Mouse (Mus musculus) limb, embryonic 14.5 days (tissue): ENCODE results near the gene Rad51b. TPM values are rescaled to one million over a fixed set of nuclear protein-coding genes. Genes with fewer than 3 reads are reported as not detected.
A peak's percentile ranks its signal among the peaks of the same experiment; 100 is the strongest.

Experiments used
- ATAC-seq: fragments of 200-750 bp; cut with Nextera tagmentation; 2 replicates; pipeline ENCODE4 v1.8.0; 2017; ENCODE audit warnings: low read depth, moderate number of reproducible peaks, moderate TSS enrichment; ENCODE audit not compliant: low FRiP score
- DNase-seq: peaks from one replicate; pipeline ENCODE4 v3.0.0-alpha.2; 2015; ENCODE audit warnings: low spot score
- H3K27ac ChIP-seq: fragments of 300-500 bp; sonication (generic); replicated peaks from 2 replicates; pipeline ENCODE4 v1.5.1; 2014; ENCODE audit warnings: low read depth, mild to moderate bottlenecking, low read length, moderate library complexity, mixed read lengths
- H3K27me3 ChIP-seq: fragments of 300-500 bp; sonication (generic); 2 replicates; pipeline ENCODE4 v1.6.1; 2014; ENCODE audit warnings: low read length, mixed read lengths; ENCODE audit not compliant: control insufficient read depth, insufficient read depth
- H3K36me3 ChIP-seq: fragments of 300-500 bp; sonication (generic); 2 replicates; pipeline ENCODE4 v1.6.1; 2014; ENCODE audit warnings: mild to moderate bottlenecking, low read length, moderate library complexity, mixed read lengths; ENCODE audit not compliant: control insufficient read depth, insufficient read depth
- H3K4me1 ChIP-seq: fragments of 300-500 bp; sonication (generic); 2 replicates; pipeline ENCODE4 v1.6.1; 2014; ENCODE audit warnings: antibody characterized with exemption, low read length, mixed read lengths; ENCODE audit not compliant: control insufficient read depth, insufficient read depth
- H3K4me2 ChIP-seq: fragments of 300-500 bp; sonication (generic); replicated peaks from 2 replicates; pipeline ENCODE4 v1.6.1; 2014; ENCODE audit warnings: low read depth, mild to moderate bottlenecking, low read length, moderate library complexity; ENCODE audit not compliant: severe bottlenecking
- H3K4me3 ChIP-seq: fragments of 300-500 bp; sonication (generic); replicated peaks from 2 replicates; pipeline ENCODE4 v1.5.1; 2014; ENCODE audit warnings: low read length
- H3K9ac ChIP-seq: fragments of 300-500 bp; sonication (generic); 2 replicates; pipeline ENCODE4 v1.6.1; 2014; ENCODE audit warnings: mild to moderate bottlenecking, low read depth, low read length, moderate library complexity; ENCODE audit not compliant: severe bottlenecking
- H3K9me3 ChIP-seq: fragments of 300-500 bp; sonication (generic); 2 replicates; pipeline ENCODE4 v1.6.1; 2016; ENCODE audit warnings: low read length; ENCODE audit not compliant: control insufficient read depth
- POLR2A ChIP-seq: fragments of 200-500 bp; IDR thresholded peaks from 2 replicates; pipeline ENCODE4 v1.8.0; 2012; ENCODE audit warnings: inconsistent platforms, mild to moderate bottlenecking, moderate library complexity, borderline replicate concordance; ENCODE audit not compliant: insufficient read depth, insufficient read length; ENCODE audit errors: extremely low read depth
- WGBS: fragments of 180-500 bp; shearing (Covaris S2); extraction: QIAGEN DNeasy Blood & Tissue Kit; methylation state at CpG from one replicate; pipeline ENCODE4 v1.1.7; 2014; 5-methylcytosine and 5-hydroxymethylcytosine counted together
- polyA plus RNA-seq, 2 experiments: library from polyadenylated mRNA; depleted of rRNA in 1 of 2; stranded (reverse) in 1 of 2; unstranded in 1 of 2; fragments of >200 nt; fragmentation: Nextera tagmentation in 1 of 2; extraction: Ambion mirVana in 1 of 2; gene quantifications; 2 replicates each; pipeline versions ENCODE4 v1.2.1 to v1.2.3; 2012 to 2014

The Rad51b gene
- polyA plus RNA-seq, 2 experiments: 3.2 to 5.7 TPM

- Histone ChIP-seq H3K4me2 (no peak overlapping the region), H3K27me3 (no peaks in the 10 kb centered on the region), H3K4me3 (no peak overlapping the region), H3K9ac (no peak overlapping the region), H3K4me1 (peaks cover 4% of the 10 kb centered on the region; the same call in 1 of the 2 replicates), H3K27ac (no peak overlapping the region), H3K9me3 (no peaks in the 10 kb centered on the region), H3K36me3 (no peaks in the 10 kb centered on the region)
- ATAC-seq: no peak
- no peak for DNase-seq
- TF ChIP-seq POLR2A: no peak
- WGBS: 43% methylated on average over 3 of the region's 3 CpGs
Observed at GRCm38 (mm10) chr12:79447039-79447438, 150.0 kb downstream of the Rad51b start.

GRCm38 (mm10) chr12:79449817-79450411 lies 152.8 kb downstream of the Rad51b start:
- WGBS: 92% methylated on average over 8 of the region's 8 CpGs
- no peaks in the 10 kb centered on the region for H3K27me3 ChIP-seq
- no peaks in the 10 kb centered on the region for H3K36me3 ChIP-seq
- no peak for TF ChIP-seq POLR2A
- H3K4me2 ChIP-seq: no peak overlapping the region
- no peak overlapping the region for H3K4me3 ChIP-seq
- no peak overlapping the region for H3K27ac ChIP-seq
- H3K9me3 ChIP-seq: no peaks in the 10 kb centered on the region
- ATAC-seq (no peak), DNase-seq (no peak)
- H3K4me1 ChIP-seq: no peaks in the 10 kb centered on the region
- no peak overlapping the region for H3K9ac ChIP-seq

- H3K27me3 ChIP-seq: no peaks in the 10 kb centered on the region
- 77% methylated on average over 4 of the region's 4 CpGs for WGBS
- no peaks in the 10 kb centered on the region for H3K9me3 ChIP-seq
- TF ChIP-seq POLR2A: no peak
- H3K4me1 ChIP-seq: peaks cover 14% of the 10 kb centered on the region
- no peak overlapping the region for H3K27ac ChIP-seq
- no peak overlapping the region for H3K4me3 ChIP-seq
- ATAC-seq (no peak), DNase-seq (no peak)
- no peaks in the 10 kb centered on the region for H3K36me3 ChIP-seq
- no peak overlapping the region for H3K4me2 ChIP-seq
- H3K9ac ChIP-seq: no peak overlapping the region
Observed at GRCm38 (mm10) chr12:79452882-79453281, 155.8 kb downstream of the Rad51b start.

- Histone ChIP-seq H3K27ac (no peak overlapping the region), H3K4me1 (peaks cover 14% of the 10 kb centered on the region), H3K9ac (no peak overlapping the region), H3K36me3 (no peaks in the 10 kb centered on the region), H3K4me2 (no peak overlapping the region), H3K4me3 (no peak overlapping the region), H3K9me3 (no peaks in the 10 kb centered on the region), H3K27me3 (no peaks in the 10 kb centered on the region)
- DNase-seq: no peak
- 68% methylated on average over 4 of the region's 4 CpGs for WGBS
- no peak for TF ChIP-seq POLR2A
- ATAC-seq: no peak
Observed at GRCm38 (mm10) chr12:79454017-79454416, 156.9 kb downstream of the Rad51b start.

GRCm38 (mm10) chr12:79455061-79455847 lies 158.2 kb downstream of the Rad51b start:
- H3K4me3 ChIP-seq: no peak overlapping the region
- DNase-seq: peak; percentile 9
- H3K4me2 ChIP-seq: no peak overlapping the region
- TF ChIP-seq POLR2A: no peak
- no peak for ATAC-seq
- H3K27me3 ChIP-seq: no peaks in the 10 kb centered on the region
- WGBS: 38% methylated on average over 12 of the region's 12 CpGs
- H3K9me3 ChIP-seq: no peaks in the 10 kb centered on the region
- H3K36me3 ChIP-seq: no peaks in the 10 kb centered on the region
- H3K4me1 ChIP-seq: peaks cover 14% of the 10 kb centered on the region
- H3K9ac ChIP-seq: no peak overlapping the region
- H3K27ac ChIP-seq: peak overlapping the region; percentile 43; the same call in 1 of the 2 replicates

GRCm38 (mm10) chr12:79455848-79456164 lies 158.7 kb downstream of the Rad51b start:
- DNase-seq (no peak), ATAC-seq (no peak)
- H3K4me1 ChIP-seq: peaks cover 14% of the 10 kb centered on the region
- no peaks in the 10 kb centered on the region for H3K27me3 ChIP-seq
- no peak overlapping the region for H3K9ac ChIP-seq
- 20% methylated on average over 3 of the region's 3 CpGs for WGBS
- H3K4me3 ChIP-seq: no peak overlapping the region
- H3K36me3 ChIP-seq: no peaks in the 10 kb centered on the region
- H3K4me2 ChIP-seq: no peak overlapping the region
- no peak for TF ChIP-seq POLR2A
- no peaks in the 10 kb centered on the region for H3K9me3 ChIP-seq
- 0 out of 2 replicates have a peak overlapping the region, but pooled peaks have one; percentile 43 for H3K27ac ChIP-seq
